Mouse (Mus musculus): ENCODE measurements around the gene Dlg2.

Gene Dlg2

DNA sequence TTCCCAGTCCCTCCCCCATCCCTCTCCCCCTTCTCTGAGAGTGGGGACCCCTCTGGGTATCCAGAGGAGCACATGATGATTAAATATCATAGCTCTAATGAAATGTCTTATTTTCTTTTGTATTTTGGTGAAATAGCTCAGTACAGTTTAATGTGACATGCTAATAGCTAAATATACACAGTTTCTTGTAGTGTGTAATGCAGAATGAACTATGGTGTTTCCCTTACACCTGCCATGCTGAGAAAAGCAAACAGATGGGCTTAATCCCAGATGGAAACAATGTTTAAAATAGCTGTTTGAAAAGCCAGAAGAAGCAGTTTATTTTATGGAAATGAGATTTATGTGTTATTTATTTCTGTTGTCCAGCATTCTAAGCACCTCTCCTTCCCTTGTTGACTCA, 1302.2 kb downstream of the Dlg2 start:
- DNase-seq (ENCODE audit: low spot score), result no peak

- no peak for DNase-seq (ENCODE audit: low spot score)
These were observed 1308.1 kb downstream of the Dlg2 start for GRCm38 (mm10) chr7:91784617-91785016.

- DNase-seq (ENCODE audit: low spot score), result peak; percentile 5
These were observed 1309.0 kb downstream of the Dlg2 start for GRCm38 (mm10) chr7:91785445-91785844.

DNA sequence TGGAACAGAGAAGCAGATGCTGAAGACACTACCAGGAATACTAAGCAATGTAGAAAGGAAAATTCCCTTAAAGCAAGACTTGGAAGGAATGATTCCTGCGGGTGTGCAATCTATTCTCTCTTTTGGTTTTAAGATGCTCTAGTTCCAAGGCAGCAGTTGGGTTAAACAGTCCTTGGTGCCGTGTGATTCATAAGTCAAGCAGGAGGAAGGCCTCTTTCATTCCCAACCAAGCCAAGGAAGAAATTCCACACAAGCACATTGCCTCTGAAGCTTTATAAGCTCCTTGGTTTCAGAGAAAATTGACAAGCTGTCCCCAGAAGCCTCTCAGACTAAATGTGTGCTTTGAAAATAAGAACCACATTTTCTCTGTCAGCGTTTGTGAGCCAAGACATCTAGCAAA, 1309.4 kb downstream of the Dlg2 start:
- no peak for DNase-seq (ENCODE audit: low spot score)

DNA sequence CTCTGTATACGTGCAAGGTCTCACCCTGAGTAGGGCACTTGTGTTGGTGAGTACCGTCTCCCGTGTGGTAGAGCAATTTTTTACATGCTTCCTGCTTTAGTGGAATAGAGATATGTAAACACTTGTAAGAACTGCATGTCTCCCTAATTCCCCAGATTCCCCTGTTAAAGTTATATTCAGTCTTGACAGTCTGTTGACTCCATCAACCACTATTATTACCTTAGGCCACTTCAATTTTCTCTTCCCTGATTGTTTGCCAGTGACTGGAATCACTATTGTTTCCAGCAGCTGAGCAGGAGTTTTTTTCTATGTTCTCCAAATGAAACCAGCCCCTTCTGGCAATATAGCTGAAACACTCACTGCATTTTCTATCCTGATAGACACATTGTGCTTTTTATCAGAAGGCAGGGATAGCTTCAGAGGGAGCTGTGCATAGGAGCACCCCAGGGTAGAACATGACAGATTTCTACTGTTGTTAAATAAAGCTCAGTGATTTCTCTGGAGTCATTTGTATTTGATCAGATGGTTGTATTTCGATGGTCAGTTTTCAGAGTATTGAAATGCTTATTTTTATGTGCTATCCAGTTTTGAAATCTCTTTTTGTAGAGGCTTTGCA, 1314.6 kb downstream of the Dlg2 start:
- no peak for DNase-seq (ENCODE audit: low spot score)

- no peak for DNase-seq (ENCODE audit: low spot score)
These were observed 1330.2 kb downstream of the Dlg2 start for GRCm38 (mm10) chr7:91806632-91807031.

GRCm38 (mm10) chr7:91810774-91811173, 1334.3 kb downstream of the Dlg2 start:
- no peak for DNase-seq (ENCODE audit: low spot score)

DNA sequence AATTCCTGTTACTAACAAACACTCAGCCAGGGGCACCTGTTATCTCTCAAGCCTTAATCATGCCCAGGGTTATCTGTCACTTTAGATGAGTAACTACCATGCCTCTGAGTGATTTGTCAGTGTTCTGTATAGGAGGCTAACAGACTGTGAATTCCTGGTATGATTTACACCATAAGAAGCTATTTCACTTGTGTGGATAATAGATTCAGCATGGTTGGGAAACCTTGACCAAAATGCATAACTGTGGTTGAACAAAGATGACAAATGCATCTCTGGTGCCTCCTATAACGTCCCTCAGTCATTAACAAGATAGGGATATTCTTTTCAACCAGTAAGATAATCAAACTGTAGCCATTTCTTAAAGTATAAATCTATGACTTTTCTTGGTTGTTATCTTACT, 1341.5 kb downstream of the Dlg2 start:
- no peak for DNase-seq (ENCODE audit: low spot score)

- DNase-seq (ENCODE audit: low spot score), result no peak
These were observed 1355.7 kb downstream of the Dlg2 start for GRCm38 (mm10) chr7:91832207-91832606.

DNA sequence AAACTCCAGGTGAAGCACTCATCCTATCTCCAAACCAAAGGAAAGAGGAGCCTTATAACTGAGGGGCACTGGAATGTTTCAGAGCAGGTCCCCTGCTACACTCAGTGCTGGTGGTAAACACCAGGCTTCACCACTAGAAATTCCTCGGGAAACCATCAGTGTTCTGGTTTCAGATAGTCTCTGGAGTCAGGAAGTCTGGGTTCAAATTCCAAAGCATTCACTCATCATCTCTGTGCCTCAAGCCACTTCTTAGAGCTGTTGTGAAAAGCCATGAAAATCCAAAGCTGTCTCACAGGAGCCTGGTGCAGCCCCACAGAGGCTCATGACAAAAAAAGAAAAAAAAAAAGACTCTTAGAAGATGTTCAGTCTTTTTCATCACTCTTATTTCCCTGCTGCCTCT, 1369.3 kb downstream of the Dlg2 start:
- DNase-seq (ENCODE audit: low spot score), result no peak

GRCm38 (mm10) chr7:91849364-91849763, 1372.9 kb downstream of the Dlg2 start:
- DNase-seq (ENCODE audit: low spot score), result no peak

GRCm38 (mm10) chr7:91853653-91854052, 1377.2 kb downstream of the Dlg2 start:
- DNase-seq (ENCODE audit: low spot score), result no peak

DNA sequence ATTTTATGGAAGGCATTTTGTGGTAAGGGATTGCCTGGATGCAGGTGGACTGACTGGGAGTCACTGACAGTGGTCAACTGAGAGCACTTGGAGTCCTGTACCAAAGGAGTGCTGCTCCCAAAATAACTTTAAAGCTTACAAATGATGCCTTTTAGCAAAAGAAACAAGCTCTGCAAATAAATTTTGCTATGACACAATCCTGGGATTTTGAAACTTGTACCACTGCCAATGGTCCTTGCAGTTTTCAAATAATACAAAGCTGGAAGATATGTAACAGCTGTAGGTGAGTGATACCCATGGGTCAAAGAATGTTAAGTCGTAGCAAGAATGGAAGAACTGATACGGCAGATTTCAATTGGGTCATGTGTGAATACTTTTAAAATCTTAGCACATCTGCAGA, 1380.5 kb downstream of the Dlg2 start:
- DNase-seq (ENCODE audit: low spot score), result no peak

DNA sequence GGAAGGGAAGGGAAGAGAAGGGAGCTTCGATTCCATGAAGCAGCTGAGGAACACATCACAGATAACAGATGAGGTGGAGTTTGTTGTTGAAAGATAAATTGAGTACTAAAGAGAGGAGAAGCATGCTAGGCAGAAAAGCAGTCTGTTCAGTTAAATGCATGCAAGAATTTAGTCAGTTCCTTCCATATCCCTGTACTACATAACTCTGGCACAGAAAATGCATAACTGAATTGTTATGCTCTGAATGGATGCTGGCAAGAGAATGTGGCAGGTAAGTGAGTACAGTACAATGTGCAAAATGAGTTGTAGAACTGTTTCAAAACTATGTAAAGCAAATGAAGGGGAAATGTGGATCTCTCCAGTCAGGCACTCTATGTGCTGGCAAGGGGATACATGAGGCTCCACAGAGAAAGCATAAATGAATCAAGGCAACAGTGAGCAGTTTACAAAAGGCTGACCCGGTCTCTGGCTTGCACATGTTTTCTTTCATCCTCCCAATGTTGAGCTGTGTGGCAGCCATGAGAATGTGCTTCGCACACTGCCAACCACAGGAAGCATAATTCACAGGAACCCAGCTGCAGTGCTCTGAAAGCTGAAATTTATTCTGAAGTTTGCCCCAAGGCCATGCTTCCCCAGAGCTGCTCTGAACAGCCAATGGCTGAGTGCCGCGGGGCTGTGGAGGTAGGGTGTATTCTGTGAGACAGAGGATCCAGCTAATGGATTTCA, 1386.5 kb downstream of the Dlg2 start:
- peak; percentile 27 for DNase-seq (ENCODE audit: low spot score)

DNA sequence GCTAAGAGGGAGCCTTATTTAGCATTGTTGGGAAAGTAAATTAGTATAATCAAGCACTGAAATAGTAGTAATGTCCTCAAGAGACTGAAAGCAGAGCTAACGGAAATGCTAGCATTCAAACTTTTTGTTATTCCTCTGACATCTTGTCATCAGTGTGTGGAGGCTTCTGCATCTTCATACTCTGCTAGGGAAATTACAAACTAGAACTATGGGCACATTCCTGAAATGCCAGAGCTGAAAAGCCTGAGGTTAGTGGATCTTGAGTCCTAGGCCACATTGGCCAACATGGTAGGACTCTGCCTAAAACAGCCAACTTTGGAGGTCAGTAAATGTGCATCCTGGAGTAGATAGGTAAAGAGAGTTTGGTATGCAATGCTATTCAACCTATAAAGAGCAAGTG, 1392.4 kb downstream of the Dlg2 start:
- DNase-seq (ENCODE audit: low spot score), result no peak

- DNase-seq (ENCODE audit: low spot score), result no peak
These were observed 1400.4 kb downstream of the Dlg2 start for GRCm38 (mm10) chr7:91876831-91877230.

GRCm38 (mm10) chr7:91877804-91878203, 1401.3 kb downstream of the Dlg2 start:
- no peak for DNase-seq (ENCODE audit: low spot score)

DNA sequence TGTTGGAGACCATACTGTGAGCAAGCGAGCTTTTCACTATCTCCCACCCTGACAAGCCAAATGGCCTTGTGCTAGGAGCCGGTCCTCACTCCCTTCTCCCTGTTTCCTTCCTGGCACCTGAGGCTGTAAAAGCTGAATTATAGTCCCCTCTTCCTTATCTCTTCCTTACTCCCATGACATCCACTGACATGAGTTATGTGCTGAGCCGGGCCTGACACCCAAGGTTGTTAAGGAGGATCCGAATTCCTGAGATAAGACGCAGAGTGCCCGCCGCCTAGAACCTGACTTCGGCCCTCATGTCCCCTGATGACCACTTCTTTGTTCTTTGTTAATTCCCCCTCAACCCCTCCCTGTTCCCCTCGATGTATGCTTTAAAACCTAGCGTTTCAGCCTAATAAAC, 1409.9 kb downstream of the Dlg2 start:
- no peak for DNase-seq (ENCODE audit: low spot score)

- DNase-seq (ENCODE audit: low spot score), result no peak
These were observed 1417.5 kb downstream of the Dlg2 start for GRCm38 (mm10) chr7:91893991-91894390.

DNA sequence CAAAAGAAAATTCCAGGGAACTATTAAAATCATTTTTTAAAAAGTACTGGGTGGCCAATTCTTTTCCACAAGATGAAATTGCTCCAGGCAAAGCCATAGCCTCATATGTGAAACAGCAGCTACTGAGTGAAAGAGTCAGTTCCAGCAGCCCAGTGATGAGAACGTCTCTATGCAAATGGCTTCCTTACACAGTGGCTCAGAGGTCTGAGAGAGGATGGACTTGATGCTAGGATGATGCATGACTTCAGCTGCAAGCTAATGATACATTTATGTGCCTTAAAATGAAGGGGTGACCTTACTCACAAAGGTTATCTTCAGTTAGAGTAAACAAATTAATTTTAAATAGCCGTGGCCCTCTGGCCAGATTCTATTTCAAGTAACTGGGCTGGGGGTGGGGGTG, 1420.5 kb downstream of the Dlg2 start:
- DNase-seq (ENCODE audit: low spot score), result peak; percentile 6

DNA sequence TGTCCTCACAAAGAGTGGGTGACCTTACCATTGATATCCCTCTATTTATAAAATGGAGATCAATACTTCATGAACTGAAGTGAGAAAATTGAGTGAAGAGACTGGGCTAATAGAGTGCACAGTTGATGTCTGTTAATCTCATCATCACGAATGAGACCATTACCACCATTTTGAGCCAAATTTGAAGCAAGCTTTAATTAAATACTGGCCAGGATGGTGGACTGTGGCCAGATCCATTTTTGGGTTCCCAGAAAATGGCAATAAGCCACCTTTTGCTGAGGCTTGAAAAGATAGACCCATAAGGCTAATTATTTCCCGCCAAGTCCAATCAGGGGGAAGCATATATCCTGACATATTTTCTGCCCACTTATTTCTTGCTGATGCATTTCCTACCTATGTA, 1421.0 kb downstream of the Dlg2 start:
- no peak for DNase-seq (ENCODE audit: low spot score)

GRCm38 (mm10) chr7:91902503-91902902, 1426.0 kb downstream of the Dlg2 start:
- DNase-seq (ENCODE audit: low spot score), result no peak

DNA sequence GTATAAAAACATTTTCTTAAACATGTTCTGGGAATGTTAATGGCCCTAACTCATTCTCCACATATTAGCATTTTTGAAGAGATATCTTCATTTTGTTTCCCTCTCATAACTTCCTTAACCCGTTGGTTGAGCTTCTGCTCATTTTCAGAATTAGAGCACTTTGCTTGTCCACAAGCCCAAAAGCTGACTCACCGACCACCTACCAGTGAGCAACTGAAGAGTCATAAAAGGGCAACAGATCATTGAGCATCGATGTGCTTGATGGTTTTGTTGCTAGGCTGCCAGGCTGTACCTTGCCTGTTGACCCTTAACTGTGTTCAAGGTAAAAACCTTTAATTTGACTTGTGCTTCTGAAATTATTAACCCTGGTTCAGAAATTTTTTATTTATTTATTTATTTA, 1440.3 kb downstream of the Dlg2 start:
- no peak for DNase-seq (ENCODE audit: low spot score)

DNA sequence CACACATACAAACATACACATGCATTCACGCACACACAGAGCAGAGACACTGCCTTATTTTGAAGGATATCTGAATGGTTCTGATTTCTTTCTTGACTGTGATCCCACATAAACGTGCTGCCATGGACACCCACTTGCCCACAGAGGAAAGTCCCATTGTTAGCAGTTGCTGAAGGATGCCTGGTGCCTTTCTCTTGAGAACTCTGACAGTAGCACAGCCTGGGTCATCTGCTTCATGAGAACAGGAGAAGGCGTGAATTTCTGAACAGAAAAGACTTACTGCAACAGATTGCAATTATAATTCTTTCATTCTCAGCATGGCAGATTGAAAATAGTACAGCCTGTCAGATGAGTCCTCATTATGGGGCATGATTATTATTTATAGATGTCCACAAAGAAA, 1442.6 kb downstream of the Dlg2 start:
- DNase-seq (ENCODE audit: low spot score), result no peak

Measured in embryo, embryonic 10.5 days (tissue).